In genomic region chr11:102431018-102431645, GRCm38 (mm10) we compare ENCODE assay signal across 8 mouse cellular contexts. TPM values are rescaled to one million over a fixed set of nuclear protein-coding genes. Genes with fewer than 3 reads are reported as not detected.
A peak's percentile ranks its signal among the peaks of the same experiment; 100 is the strongest.
DNase-seq lines count a peak whose midpoint lies in the region; ATAC-seq lines count a peak whose summit lies in the region.

No protein-coding gene starts in this region.

- H3K4me3 ChIP-seq in forebrain, embryonic 15.5 days: peak overlapping the region; percentile 72

- H3K36me3 ChIP-seq in forebrain, embryonic 15.5 days: peaks cover 16% of the 10 kb centered on the region

- peak overlapping the region; percentile 80 for H3K27ac ChIP-seq in forebrain, embryonic 15.5 days (replicated peaks)

- H3K9me3 ChIP-seq in forebrain, embryonic 15.5 days: no peaks in the 10 kb centered on the region

- peaks cover 33% of the 10 kb centered on the region for H3K4me1 ChIP-seq in forebrain, embryonic 15.5 days

- 1% methylated on average over 7 of the region's 7 CpGs for WGBS in forebrain, embryonic 15.5 days

- peak overlapping the region; percentile 99 for H3K4me2 ChIP-seq in forebrain, embryonic 15.5 days (replicated peaks)

- H3K27me3 ChIP-seq in forebrain, embryonic 15.5 days: no peaks in the 10 kb centered on the region; the same call in 1 of the 2 replicates

- H3K9ac ChIP-seq in forebrain, embryonic 15.5 days (replicated peaks): peak overlapping the region; percentile 63

- peak; percentile 89 for DNase-seq in MN1 (ENCODE audit: low spot score)
- DNase-seq in cerebellum, adult 11-12 months: peak; percentile 74
- peak; percentile 88 for DNase-seq in heart, postnatal 4 days
- peak; percentile 78 for DNase-seq in layer of hippocampus, adult 9-11 months
- peak; percentile 86 for DNase-seq in lung, postnatal 25 days (ENCODE audit: low spot score)
- peak; percentile 88 to 89 for DNase-seq in right cerebral cortex, adult 2 months (ENCODE audit: low spot score in 2 of 2)

- ATAC-seq in forebrain, embryonic 15.5 days (replicated peaks): peak; percentile 39; the same call in 1 of the 2 replicates
- ATAC-seq in monocyte, adult 5-6 weeks (replicated peaks; ENCODE audit: insufficient number of reproducible peaks, low FRiP score, low TSS enrichment, poor library complexity, severe bottlenecking): no peak

RNA-seq across cellular contexts. Expression of gene Grn, which starts 1.0 kb away (rescaled TPM):
- polyA plus RNA-seq in forebrain, embryonic 15.5 days (2015; fragmentation: Nextera tagmentation; extraction: Ambion mirVana): 61.8 and 62.0 TPM in 2 replicates
- 100 to 1,000 TPM; 141 to 144 TPM for total RNA-seq in heart, postnatal 4 days (2021)
- 62.3 to 97.9 TPM (median 97.8 TPM) in 3 replicates for total RNA-seq in monocyte, adult 5-6 weeks (2017)

RNA-seq across cellular contexts. Expression of gene Fam171a2, which starts 16.4 kb away (rescaled TPM):
- 22.5 and 24.3 TPM in 2 replicates for polyA plus RNA-seq in forebrain, embryonic 15.5 days (2015; fragmentation: Nextera tagmentation; extraction: Ambion mirVana)
- total RNA-seq in heart, postnatal 4 days (2021): 10 to 100 TPM; 30.2 to 30.5 TPM
- total RNA-seq in monocyte, adult 5-6 weeks (2017): not detected in 3 replicates

RNA-seq across cellular contexts. Expression of gene Slc25a39, which starts 23.4 kb away (rescaled TPM):
- polyA plus RNA-seq in forebrain, embryonic 15.5 days (2015; fragmentation: Nextera tagmentation; extraction: Ambion mirVana): 144 TPM in 2 replicates
- total RNA-seq in heart, postnatal 4 days (2021): 100 to 1,000 TPM; 161 to 165 TPM
- total RNA-seq in monocyte, adult 5-6 weeks (2017): 20.2 to 30.1 TPM (median 25.0 TPM) in 3 replicates

RNA-seq across cellular contexts. Expression of gene Rundc3a, which starts 37.9 kb away (rescaled TPM):
- polyA plus RNA-seq in forebrain, embryonic 15.5 days (2015; fragmentation: Nextera tagmentation; extraction: Ambion mirVana): 149 and 150 TPM in 2 replicates
- total RNA-seq in heart, postnatal 4 days (2021): 1 to 10 TPM in 1 of 2 experiments, under 1 TPM in 1; 0.50 to 1.9 TPM
- 4.8 TPM in 1 of 3 replicates, not detected in the others for total RNA-seq in monocyte, adult 5-6 weeks (2017)

RNA-seq across cellular contexts. Expression of gene Itga2b, which starts 38.8 kb away (rescaled TPM):
- 4.0 and 4.7 TPM in 2 replicates for polyA plus RNA-seq in forebrain, embryonic 15.5 days (2015; fragmentation: Nextera tagmentation; extraction: Ambion mirVana)
- 1 to 10 TPM; 4.2 to 5.4 TPM for total RNA-seq in heart, postnatal 4 days (2021)
- total RNA-seq in monocyte, adult 5-6 weeks (2017): 50.3 to 142 TPM (median 82.3 TPM) in 3 replicates

Comparison
In these comparisons a context has a peak if more than half of its experiments do, and no peak if none do; other contexts are left out.
1. RNA of gene Fam171a2, which starts 16.4 kb away (total RNA-seq): 30.2 to 30.5 TPM in heart, postnatal 4 days; not detected in monocyte, adult 5-6 weeks; every median in the first group is over 10 times any median in the second.
2. Peak in every context shown above with its lines, with median percentiles within 50 percentile points of each other: DNase-seq.